Mouse (Mus musculus): ENCODE data around the gene Fam234b.

DNA sequence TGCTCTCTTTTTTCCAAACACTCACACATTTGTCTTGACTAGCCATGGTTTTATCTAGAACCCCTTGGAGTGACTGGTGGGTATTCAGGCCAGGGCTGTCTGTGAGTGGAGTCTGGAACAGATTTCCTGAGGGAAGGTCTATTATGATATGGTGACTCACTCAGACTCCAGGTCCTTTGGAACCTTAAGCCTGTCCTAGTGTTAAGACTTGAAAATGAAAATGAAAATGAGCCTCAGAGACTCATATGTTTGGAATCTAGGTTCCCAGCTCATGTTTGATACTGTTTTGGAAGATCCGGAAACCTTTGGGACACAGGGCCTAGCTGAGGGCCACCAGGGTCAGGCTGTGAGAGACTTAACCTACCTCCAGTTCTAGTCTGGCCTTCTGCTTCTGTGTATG lies 68.3 kb downstream of the Fam234b start:
- TF ChIP-seq CTCF (IDR thresholded peaks at IDR 0.05; ENCODE audit: control insufficient read depth, insufficient read depth, insufficient read length) (no peak), MYOG (IDR thresholded peaks at IDR 0.05; ENCODE audit: control insufficient read depth, extremely low read depth, insufficient read length) (no peak)
